In the genomic region with DNA sequence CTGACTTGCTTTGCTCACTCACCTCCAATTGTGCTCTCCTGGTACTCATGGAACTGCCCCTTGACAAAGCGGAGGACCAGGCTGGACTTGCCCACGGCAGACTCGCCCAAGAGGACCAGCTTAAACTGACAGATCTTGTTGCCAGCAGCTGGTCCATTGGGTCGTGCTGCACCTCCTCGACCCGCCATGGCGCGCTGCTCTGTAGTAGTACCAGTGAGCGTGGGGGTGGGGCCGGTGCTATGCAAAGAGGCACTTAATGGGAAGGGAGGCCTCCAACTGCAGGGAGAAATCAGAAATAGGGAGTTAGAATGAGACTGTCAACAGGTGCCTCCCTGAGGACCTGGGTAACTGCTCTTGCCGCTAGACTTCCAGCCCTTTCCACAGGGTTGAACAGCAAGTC, we compare ENCODE assay signal across 14 mouse cellular contexts. TPM values are rescaled to one million over a fixed set of nuclear protein-coding genes. Genes with fewer than 3 reads are reported as not detected.
A peak's percentile ranks its signal among the peaks of the same experiment; 100 is the strongest.
DNase-seq lines count a peak whose midpoint lies in the region; ATAC-seq and TF ChIP-seq lines count a peak whose summit lies in the region.
"Had no signal": no experiment of that assay in that cellular context is flagged by ENCODE, and none has a peak within 500 bp of the region (broad histone marks: within the 10 kb centered on the region; RNA-seq: fewer than 3 reads in every experiment).

No protein-coding gene starts in this region.

- no peak overlapping the region for H3K4me2 ChIP-seq in heart, embryonic 16.5 days (ENCODE audit: low read depth, low read length)
- H3K4me2 ChIP-seq in stomach, embryonic 15.5 days: no peak overlapping the region

- no peaks in the 10 kb centered on the region for H3K27me3 ChIP-seq in heart, embryonic 16.5 days (ENCODE audit: control insufficient read depth, insufficient read depth, low read length)
- no peaks in the 10 kb centered on the region for H3K27me3 ChIP-seq in stomach, embryonic 15.5 days (replicated peaks)

- H3K9me3 ChIP-seq in heart, embryonic 16.5 days (replicated peaks; ENCODE audit: control insufficient read depth, low read length): no peaks in the 10 kb centered on the region
- no peaks in the 10 kb centered on the region for H3K9me3 ChIP-seq in stomach, embryonic 15.5 days
- H3K9me3 ChIP-seq: hindbrain, embryonic 10.5 days had no signal

- H3K4me1 ChIP-seq in heart, embryonic 16.5 days (ENCODE audit: control insufficient read depth, insufficient read depth, low read length): peaks cover 48% of the 10 kb centered on the region
- H3K4me1 ChIP-seq in lung, adult 2 months (ENCODE audit: control insufficient read depth, insufficient read depth, low read length): peaks cover 31% of the 10 kb centered on the region
- H3K4me1 ChIP-seq in cortical plate, adult 2 months (ENCODE audit: control insufficient read depth, insufficient read depth, low read length): peaks cover 24% of the 10 kb centered on the region
- H3K4me1 ChIP-seq in stomach, embryonic 15.5 days: peaks cover 25% of the 10 kb centered on the region

- TF ChIP-seq POLR2A in lung, adult 2 months (IDR thresholded peaks at IDR 0.05; ENCODE audit: borderline replicate concordance, extremely low read depth, low read depth, low read length): no peak
- TF ChIP-seq POLR2A in cortical plate, adult 2 months (IDR thresholded peaks at IDR 0.05; ENCODE audit: extremely low read depth, insufficient read depth, low read length): no peak

- ATAC-seq in heart, embryonic 16.5 days (replicated peaks; ENCODE audit: extremely low read depth, insufficient read depth, low FRiP score): no peak
- ATAC-seq in stomach, embryonic 15.5 days (ENCODE audit: insufficient read depth, low FRiP score, low read depth): no peak

- H3K4me3 ChIP-seq in heart, embryonic 16.5 days (ENCODE audit: low read length): no peak overlapping the region
- no peak overlapping the region for H3K4me3 ChIP-seq in lung, adult 2 months (replicated peaks; ENCODE audit: extremely low read depth, low read depth, low read length)
- no peak overlapping the region for H3K4me3 ChIP-seq in cortical plate, adult 2 months (ENCODE audit: insufficient read depth, low read length)
- no peak overlapping the region for H3K4me3 ChIP-seq in stomach, embryonic 15.5 days (replicated peaks)
- H3K4me3 ChIP-seq: hindbrain, embryonic 10.5 days had no signal

- no peak for DNase-seq in heart, adult 9 months (ENCODE audit: low spot score in 2 of 2)
- peak; percentile 58 for DNase-seq in lung, postnatal 36 days
- no peak for DNase-seq in lung, adult 2 months
- no peak for DNase-seq in spleen, postnatal 4 days (ENCODE audit: low spot score in 2 of 2)
- no peak for DNase-seq in thymus, postnatal 4 days
- DNase-seq: layer of hippocampus, postnatal 36 days; spleen, adult 18-20 months had no signal

- no peak for TF ChIP-seq CTCF in lung, adult 2 months (IDR thresholded peaks at IDR 0.05; ENCODE audit: insufficient read depth, low read length)
- no peak for TF ChIP-seq CTCF in cortical plate, adult 2 months (IDR thresholded peaks at IDR 0.05; ENCODE audit: extremely low read depth, insufficient read depth, low read length)

- H3K27ac ChIP-seq in heart, embryonic 16.5 days (ENCODE audit: low read length): peak overlapping the region; percentile 7; the same call in 1 of the 2 replicates
- H3K27ac ChIP-seq in cortical plate, adult 2 months (ENCODE audit: insufficient read depth, low read length): peak overlapping the region; percentile 45; the same call in 1 of the 2 replicates
- H3K27ac ChIP-seq in stomach, embryonic 15.5 days: peak overlapping the region; percentile 18; the same call in 1 of the 2 replicates
- H3K27ac ChIP-seq: hindbrain, embryonic 10.5 days; liver, embryonic 14.5 days had no signal

- WGBS in heart, embryonic 16.5 days: 75% methylated on average over 11 of the region's 11 CpGs
- WGBS in lung, adult 2 months: 67% methylated on average over 11 of the region's 11 CpGs
- WGBS in stomach, embryonic 15.5 days: 86% methylated on average over 11 of the region's 11 CpGs

- H3K9ac ChIP-seq in heart, embryonic 16.5 days (ENCODE audit: low read length): no peak overlapping the region
- no peak overlapping the region for H3K9ac ChIP-seq in stomach, embryonic 15.5 days
- H3K9ac ChIP-seq: liver, embryonic 14.5 days had no signal

- H3K36me3 ChIP-seq in heart, embryonic 16.5 days (ENCODE audit: control insufficient read depth, insufficient read depth): peaks cover 22% of the 10 kb centered on the region
- H3K36me3 ChIP-seq in stomach, embryonic 15.5 days: peaks cover 18% of the 10 kb centered on the region

RNA-seq across cellular contexts. Expression of a gene that starts 6.2 kb away (rescaled TPM):
- 0.24 TPM in 1 of 2 replicates, not detected in the other for polyA plus RNA-seq in heart, embryonic 16.5 days (2015; fragmentation: Nextera tagmentation; extraction: Ambion mirVana)
- polyA plus RNA-seq in lung, adult 2 months (2012; rRNA removed): 0.36 TPM in 1 of 2 replicates, not detected in the other
- 0.19 TPM in 1 of 2 replicates, not detected in the other for polyA plus RNA-seq in cortical plate, adult 2 months (2012; rRNA removed)
- polyA plus RNA-seq in stomach, embryonic 15.5 days (2015; fragmentation: Nextera tagmentation; extraction: Ambion mirVana): not detected in 2 replicates
- polyA plus RNA-seq: kidney, embryonic 16.5 days; thymus, postnatal 0 days had no signal

RNA-seq across cellular contexts. Expression of a gene that starts 7.6 kb away (rescaled TPM):
- polyA plus RNA-seq in heart, embryonic 16.5 days (2015; fragmentation: Nextera tagmentation; extraction: Ambion mirVana): 30.5 and 31.7 TPM in 2 replicates
- 27.3 and 28.2 TPM in 2 replicates for polyA plus RNA-seq in lung, adult 2 months (2012; rRNA removed)
- 64.4 and 65.2 TPM in 2 replicates for polyA plus RNA-seq in cortical plate, adult 2 months (2012; rRNA removed)
- polyA plus RNA-seq in stomach, embryonic 15.5 days (2015; fragmentation: Nextera tagmentation; extraction: Ambion mirVana): 47.3 and 50.6 TPM in 2 replicates

RNA-seq across cellular contexts. Expression of a gene that starts 15.8 kb away (rescaled TPM):
- 1.5 and 2.6 TPM in 2 replicates for polyA plus RNA-seq in heart, embryonic 16.5 days (2015; fragmentation: Nextera tagmentation; extraction: Ambion mirVana)
- polyA plus RNA-seq in lung, adult 2 months (2012; rRNA removed): 8.2 and 9.8 TPM in 2 replicates
- polyA plus RNA-seq in cortical plate, adult 2 months (2012; rRNA removed): 3.3 and 3.7 TPM in 2 replicates
- 2.8 and 4.0 TPM in 2 replicates for polyA plus RNA-seq in stomach, embryonic 15.5 days (2015; fragmentation: Nextera tagmentation; extraction: Ambion mirVana)

RNA-seq across cellular contexts. Expression of a gene that starts 18.1 kb away (rescaled TPM):
- polyA plus RNA-seq in heart, embryonic 16.5 days (2015; fragmentation: Nextera tagmentation; extraction: Ambion mirVana): 17.9 and 19.9 TPM in 2 replicates
- 235 and 252 TPM in 2 replicates for polyA plus RNA-seq in lung, adult 2 months (2012; rRNA removed)
- polyA plus RNA-seq in cortical plate, adult 2 months (2012; rRNA removed): 196 and 207 TPM in 2 replicates
- 24.5 and 25.5 TPM in 2 replicates for polyA plus RNA-seq in stomach, embryonic 15.5 days (2015; fragmentation: Nextera tagmentation; extraction: Ambion mirVana)

RNA-seq across cellular contexts. Expression of a gene that starts 27.6 kb away (rescaled TPM):
- polyA plus RNA-seq in heart, embryonic 16.5 days (2015; fragmentation: Nextera tagmentation; extraction: Ambion mirVana): 0.26 and 0.60 TPM in 2 replicates
- polyA plus RNA-seq in lung, adult 2 months (2012; rRNA removed): 0.36 and 4.9 TPM in 2 replicates
- 0.17 and 0.62 TPM in 2 replicates for polyA plus RNA-seq in cortical plate, adult 2 months (2012; rRNA removed)
- polyA plus RNA-seq in stomach, embryonic 15.5 days (2015; fragmentation: Nextera tagmentation; extraction: Ambion mirVana): 0.06 and 0.21 TPM in 2 replicates
- polyA plus RNA-seq: liver, embryonic 14.5 days had no signal
